Mouse (Mus musculus) heart, postnatal 0 days (tissue): ENCODE measurements at regions not wholly inside any gene's neighbourhood (a gene's known extent, or its start where the extent isn't known, plus 50 kb on each side); places are given as distances from the start of the nearest gene placed in this dataset.

Experiments
- ATAC-seq: fragments of 200-750 bp; cut with Nextera tagmentation; 2 replicates; pipeline ENCODE4 v1.8.0; 2017; ENCODE audit warnings: low read depth, moderate number of reproducible peaks, moderate library complexity; ENCODE audit not compliant: insufficient read depth
- DNase-seq: peaks from one replicate; pipeline ENCODE4 v3.0.0-alpha.2; 2016; ENCODE audit warnings: low spot score
- H3K27ac ChIP-seq: fragments of 300-500 bp; sonication (generic); 2 replicates; pipeline ENCODE4 v1.5.1; 2014; ENCODE audit warnings: low read depth, mild to moderate bottlenecking
- H3K27me3 ChIP-seq: fragments of 300-500 bp; sonication (generic); 2 replicates; pipeline ENCODE4 v1.6.1; 2014; ENCODE audit warnings: low read length, mixed read lengths; ENCODE audit not compliant: control insufficient read depth, insufficient read depth
- H3K36me3 ChIP-seq: fragments of 300-500 bp; sonication (generic); replicated peaks from 2 replicates; pipeline ENCODE4 v1.6.1; 2014; ENCODE audit warnings: low read length, mixed read lengths; ENCODE audit not compliant: control insufficient read depth, insufficient read depth
- H3K4me1 ChIP-seq: fragments of 300-500 bp; sonication (generic); 2 replicates; pipeline ENCODE4 v1.6.1; 2014; ENCODE audit warnings: antibody characterized with exemption; ENCODE audit not compliant: control insufficient read depth, insufficient read depth
- H3K4me2 ChIP-seq: fragments of 300-500 bp; sonication (generic); 2 replicates; pipeline ENCODE4 v1.6.1; 2014; ENCODE audit warnings: low read depth, mild to moderate bottlenecking, low read length, moderate library complexity
- H3K4me3 ChIP-seq: fragments of 300-500 bp; sonication (generic); 2 replicates; pipeline ENCODE4 v1.5.1; 2014; ENCODE audit warnings: low read depth, low read length
- H3K9ac ChIP-seq: fragments of 300-500 bp; sonication (generic); replicated peaks from 2 replicates; pipeline ENCODE4 v1.6.1; 2014; ENCODE audit warnings: low read depth, low read length, mixed read lengths
- H3K9me3 ChIP-seq: fragments of 300-500 bp; sonication (generic); replicated peaks from 2 replicates; pipeline ENCODE4 v1.6.1; 2016; ENCODE audit warnings: low read length; ENCODE audit not compliant: control insufficient read depth
- CTCF ChIP-seq: IDR thresholded peaks from 2 replicates; pipeline ENCODE4 v1.5.1; 2016; ENCODE audit warnings: antibody characterized with exemption, control low read depth, low read depth
- EP300 ChIP-seq: IDR thresholded peaks from 2 replicates; pipeline ENCODE4 v1.6.1; 2016; ENCODE audit warnings: antibody characterized with exemption, low read depth
- WGBS: fragments of 180-500 bp; shearing (Covaris S2); extraction: QIAGEN DNeasy Blood & Tissue Kit; methylation state at CpG from one replicate; pipeline ENCODE4 v1.1.7; 2014; 5-methylcytosine and 5-hydroxymethylcytosine counted together

- no peak overlapping the region for H3K27ac ChIP-seq
- no peaks in the 10 kb centered on the region for H3K36me3 ChIP-seq
- no peak overlapping the region for H3K9ac ChIP-seq
- ATAC-seq (no peak), DNase-seq (no peak)
- 68% methylated on average over 2 of the region's 2 CpGs for WGBS
- no peak overlapping the region for H3K4me3 ChIP-seq
- H3K27me3 ChIP-seq = no peaks in the 10 kb centered on the region
- H3K4me2 ChIP-seq = no peak overlapping the region
- TF ChIP-seq EP300 = no peak
- TF ChIP-seq CTCF = no peak
- no peaks in the 10 kb centered on the region for H3K4me1 ChIP-seq
- no peaks in the 10 kb centered on the region for H3K9me3 ChIP-seq
These were observed 279.2 kb downstream of the Kcna4 start for GRCm38 (mm10) chr2:107569618-107570017.

GRCm38 (mm10) chr2:107609872-107610559 is 319.6 kb downstream of the Kcna4 start:
- ATAC-seq = no peak
- H3K27ac ChIP-seq = no peak overlapping the region

GRCm38 (mm10) chr2:107611811-107612210 is 321.4 kb downstream of the Kcna4 start:
- Histone ChIP-seq H3K27me3 (no peaks in the 10 kb centered on the region), H3K4me2 (no peak overlapping the region), H3K36me3 (no peaks in the 10 kb centered on the region), H3K9ac (no peak overlapping the region), H3K4me1 (no peaks in the 10 kb centered on the region), H3K4me3 (no peak overlapping the region), H3K9me3 (no peaks in the 10 kb centered on the region), H3K27ac (no peak overlapping the region)
- ATAC-seq (no peak), DNase-seq (no peak)
- no peak for TF ChIP-seq CTCF
- TF ChIP-seq EP300 = no peak
- WGBS = 65% methylated on average over 5 of the region's 5 CpGs

More at GRCm38 (mm10) chr2:107609872-107610559, 319.6 kb downstream of the Kcna4 start:
- no peaks in the 10 kb centered on the region for H3K9me3 ChIP-seq
- H3K4me1 ChIP-seq = no peaks in the 10 kb centered on the region
- no peak overlapping the region for H3K4me2 ChIP-seq
- DNase-seq = no peak
- H3K4me3 ChIP-seq = no peak overlapping the region
- H3K36me3 ChIP-seq = no peaks in the 10 kb centered on the region
- no peak overlapping the region for H3K9ac ChIP-seq
- no peak for TF ChIP-seq CTCF
- no peak for TF ChIP-seq EP300
- 75% methylated on average over 5 of the region's 5 CpGs for WGBS
- H3K27me3 ChIP-seq = no peaks in the 10 kb centered on the region

DNA sequence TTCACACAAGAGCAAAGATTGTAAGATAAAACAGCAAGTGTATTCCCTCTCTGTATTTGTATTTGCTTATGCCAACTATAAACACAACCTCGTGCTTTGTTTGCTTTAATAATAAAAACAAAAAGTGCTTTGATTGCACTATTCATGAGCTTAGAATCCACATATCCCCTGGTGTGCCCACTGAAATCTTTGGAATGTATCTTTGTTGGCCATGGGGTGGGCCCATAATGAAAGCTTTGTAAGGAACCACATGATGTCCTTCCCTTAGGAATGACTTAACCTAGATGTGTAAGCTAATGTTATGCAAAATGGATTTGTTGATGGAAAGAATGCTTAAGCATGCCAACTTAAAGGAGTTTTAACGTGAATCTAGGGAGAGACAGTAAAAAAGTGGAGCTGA is 321.8 kb downstream of the Kcna4 start:
- DNase-seq (no peak), ATAC-seq (no peak)
- Histone ChIP-seq H3K27ac (no peak overlapping the region), H3K36me3 (no peaks in the 10 kb centered on the region), H3K27me3 (no peaks in the 10 kb centered on the region), H3K4me1 (no peaks in the 10 kb centered on the region), H3K9me3 (no peaks in the 10 kb centered on the region), H3K9ac (no peak overlapping the region), H3K4me3 (no peak overlapping the region), H3K4me2 (no peak overlapping the region)
- 44% methylated on average over 2 of the region's 2 CpGs for WGBS
- TF ChIP-seq EP300 (no peak), CTCF (no peak)

DNA sequence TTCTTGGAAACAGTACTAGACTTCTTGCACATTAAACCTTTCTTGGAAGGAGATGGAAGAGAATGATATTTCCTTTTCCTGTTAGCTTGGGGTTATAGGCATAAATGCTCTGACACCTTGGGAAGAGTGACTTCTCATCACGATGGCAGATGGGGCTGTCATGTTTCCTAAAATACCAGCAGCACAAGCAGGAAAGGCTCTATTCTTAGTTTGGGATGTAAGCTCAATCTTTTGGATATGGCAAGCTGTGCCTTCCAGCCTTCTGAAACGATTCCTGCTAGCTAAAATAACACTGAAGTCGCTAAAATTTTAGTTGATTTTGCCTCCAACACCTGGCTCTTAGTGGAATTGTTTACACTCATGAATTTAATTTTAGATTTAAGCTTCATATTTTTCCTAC is 324.3 kb downstream of the Kcna4 start:
- DNase-seq = no peak

DNA sequence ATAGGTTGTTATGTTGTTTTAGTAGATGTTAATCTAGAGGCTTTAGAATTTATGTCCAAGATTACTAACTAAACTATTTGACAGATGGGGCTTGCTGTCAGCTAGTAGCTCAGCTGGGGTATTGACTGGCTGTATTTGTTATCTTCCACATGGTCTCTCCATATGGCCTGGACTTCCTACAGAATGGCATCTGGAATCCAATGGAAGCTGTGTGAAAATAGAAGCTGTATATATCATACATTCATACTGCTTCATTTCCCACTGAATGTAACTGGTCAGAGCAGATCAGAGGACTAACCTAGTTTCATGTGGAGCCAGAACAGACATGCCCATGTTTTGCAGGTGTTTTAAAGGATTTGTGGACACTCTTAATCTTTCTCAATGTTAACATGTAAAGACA is 337.0 kb downstream of the Kcna4 start:
- Histone ChIP-seq H3K27ac (no peak overlapping the region), H3K36me3 (no peaks in the 10 kb centered on the region), H3K27me3 (no peaks in the 10 kb centered on the region), H3K4me1 (no peaks in the 10 kb centered on the region), H3K4me2 (no peak overlapping the region), H3K4me3 (no peak overlapping the region), H3K9ac (no peak overlapping the region), H3K9me3 (no peaks in the 10 kb centered on the region)
- TF ChIP-seq CTCF = no peak
- TF ChIP-seq EP300 = no peak
- ATAC-seq = no peak
- DNase-seq = no peak

More for the DNA sequence above, 324.3 kb downstream of the Kcna4 start:
- Histone ChIP-seq H3K9me3 (no peaks in the 10 kb centered on the region), H3K27me3 (no peaks in the 10 kb centered on the region), H3K27ac (no peak overlapping the region), H3K4me3 (no peak overlapping the region), H3K36me3 (no peaks in the 10 kb centered on the region), H3K4me2 (no peak overlapping the region), H3K9ac (no peak overlapping the region), H3K4me1 (no peaks in the 10 kb centered on the region)
- 23% methylated on average over 3 of the region's 3 CpGs for WGBS
- TF ChIP-seq CTCF (no peak), EP300 (no peak)
- ATAC-seq = no peak
